Mouse (Mus musculus): ENCODE results near the gene Gm17509.

The Gm17509 gene

DNA sequence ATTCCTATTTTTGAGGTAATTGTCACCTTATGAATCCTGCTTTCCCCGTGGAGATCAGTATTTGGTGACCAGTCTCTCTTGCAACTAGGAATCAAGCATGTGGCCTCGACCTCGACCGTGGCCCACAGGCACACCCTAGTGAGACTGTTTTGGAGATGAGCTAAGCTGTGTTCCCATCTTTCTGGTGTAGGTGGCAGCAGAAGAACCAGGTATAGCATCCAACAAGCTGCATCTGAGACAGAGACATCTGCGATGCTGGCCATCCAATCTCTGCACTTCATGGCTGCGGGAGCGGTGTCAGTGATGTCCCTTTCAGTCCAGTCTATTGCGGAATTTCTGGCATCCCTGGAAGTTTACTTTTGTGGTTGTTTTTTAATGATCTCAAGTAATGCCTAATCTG is 14.8 kb downstream of the Gm17509 start:
- DNase-seq (ENCODE audit: low read depth, low spot score), result no peak

DNA sequence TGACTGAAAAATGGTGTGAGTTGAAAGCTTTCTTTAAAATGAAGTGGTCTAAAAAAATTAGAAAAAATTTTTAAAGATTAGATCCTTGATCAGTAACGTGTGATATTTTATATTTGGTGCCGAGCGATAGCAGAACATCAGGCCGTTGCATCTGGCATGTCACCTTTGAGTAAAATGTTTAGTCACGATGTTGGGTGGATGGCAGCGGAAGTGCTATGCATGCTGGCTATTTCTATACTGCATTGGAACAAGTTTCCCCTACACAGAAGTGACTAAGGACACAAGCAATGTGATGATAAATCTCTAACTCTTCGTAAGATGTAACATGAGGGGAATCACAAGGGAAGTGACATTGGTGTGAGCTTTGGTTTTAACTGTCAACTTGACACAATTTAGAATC is 16.2 kb downstream of the Gm17509 start:
- DNase-seq (ENCODE audit: low read depth, low spot score), result no peak

DNA sequence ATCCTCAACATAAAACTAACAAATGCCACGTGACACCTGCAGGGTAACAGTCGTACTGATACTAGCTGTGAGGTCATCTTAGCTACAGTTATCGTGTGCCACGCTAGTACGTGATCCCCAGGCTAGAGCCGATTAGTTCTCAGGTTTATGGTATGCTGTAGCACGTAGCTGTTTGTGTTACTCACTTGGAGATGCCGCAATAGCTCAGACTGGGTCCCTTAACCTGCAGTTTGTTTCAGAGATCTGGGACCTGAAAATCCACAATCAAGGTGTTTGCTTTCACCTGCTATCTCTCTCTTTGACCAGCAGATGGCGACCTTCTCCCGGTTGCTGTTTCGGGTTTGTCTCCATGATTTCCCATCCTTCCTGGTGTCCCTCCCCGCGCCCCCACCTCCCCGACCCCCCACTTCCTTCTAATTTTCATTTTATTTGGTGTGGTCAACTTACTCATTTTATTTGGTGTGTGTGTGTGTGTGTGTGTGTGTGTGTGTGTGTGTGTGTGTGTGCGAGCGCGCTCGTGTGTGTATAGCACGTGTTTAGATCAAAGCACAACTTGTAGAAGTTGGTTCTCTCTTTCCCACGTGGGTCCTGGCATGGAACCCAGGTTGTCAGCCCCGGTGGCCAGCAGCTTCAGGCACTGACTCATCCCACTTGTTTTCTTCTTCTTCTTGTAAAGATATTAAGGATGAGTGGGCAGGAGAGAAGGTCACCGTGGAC is 18.0 kb downstream of the Gm17509 start:
- DNase-seq (ENCODE audit: low read depth, low spot score), result peak; percentile 58

DNA sequence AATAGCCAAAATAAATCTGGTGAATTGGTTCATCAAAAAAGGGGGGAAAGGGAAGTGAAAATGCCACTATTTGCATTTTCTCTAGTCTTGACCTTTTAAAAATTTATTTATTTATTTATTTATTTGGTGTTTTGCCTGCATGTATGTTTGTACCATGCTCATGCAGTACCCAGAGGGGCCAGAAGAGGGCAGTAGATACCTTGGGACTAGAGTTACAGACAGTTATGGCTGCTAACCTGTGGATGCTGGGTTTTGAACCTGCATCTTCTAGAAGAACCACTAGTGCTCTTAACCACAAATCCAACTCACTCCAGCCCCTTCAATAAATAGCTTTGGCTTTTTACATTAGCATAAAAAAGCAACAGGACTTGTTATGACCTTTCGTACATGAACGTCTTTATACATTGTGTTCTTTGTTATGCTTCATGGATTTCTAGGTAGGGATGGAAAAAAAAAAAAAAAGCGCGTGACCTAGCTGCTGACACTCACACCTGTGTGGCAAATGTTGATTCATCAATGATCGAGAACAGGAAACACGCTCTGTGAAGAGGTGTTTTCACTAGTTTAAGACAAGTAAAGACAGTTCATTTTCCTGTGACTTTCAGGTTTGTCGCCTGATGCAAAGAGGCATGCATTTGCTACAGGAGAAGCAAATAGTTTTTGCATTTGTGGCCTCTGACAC is 22.3 kb downstream of the Gm17509 start:
- DNase-seq (ENCODE audit: low read depth, low spot score), result peak; percentile 81

DNA sequence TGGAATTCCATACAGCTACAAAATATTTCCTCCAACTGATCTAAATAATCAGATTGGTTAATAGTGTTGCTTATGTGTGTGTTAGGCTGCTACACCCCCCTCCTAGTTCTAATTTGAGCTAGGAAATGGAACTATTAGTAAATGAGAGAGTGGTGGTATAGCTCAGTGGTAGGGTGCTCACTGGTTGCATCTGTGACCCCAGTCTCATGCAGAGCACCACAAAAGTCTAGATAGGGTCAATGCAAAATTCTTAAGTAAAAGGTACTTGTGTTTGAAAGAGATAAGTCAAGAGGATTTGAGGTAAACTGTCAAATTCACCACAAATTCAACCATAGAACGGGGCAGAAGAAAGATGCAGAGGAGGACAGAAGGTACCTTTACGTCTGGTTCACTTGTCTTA is 23.2 kb downstream of the Gm17509 start:
- no peak for DNase-seq (ENCODE audit: low read depth, low spot score)

DNA sequence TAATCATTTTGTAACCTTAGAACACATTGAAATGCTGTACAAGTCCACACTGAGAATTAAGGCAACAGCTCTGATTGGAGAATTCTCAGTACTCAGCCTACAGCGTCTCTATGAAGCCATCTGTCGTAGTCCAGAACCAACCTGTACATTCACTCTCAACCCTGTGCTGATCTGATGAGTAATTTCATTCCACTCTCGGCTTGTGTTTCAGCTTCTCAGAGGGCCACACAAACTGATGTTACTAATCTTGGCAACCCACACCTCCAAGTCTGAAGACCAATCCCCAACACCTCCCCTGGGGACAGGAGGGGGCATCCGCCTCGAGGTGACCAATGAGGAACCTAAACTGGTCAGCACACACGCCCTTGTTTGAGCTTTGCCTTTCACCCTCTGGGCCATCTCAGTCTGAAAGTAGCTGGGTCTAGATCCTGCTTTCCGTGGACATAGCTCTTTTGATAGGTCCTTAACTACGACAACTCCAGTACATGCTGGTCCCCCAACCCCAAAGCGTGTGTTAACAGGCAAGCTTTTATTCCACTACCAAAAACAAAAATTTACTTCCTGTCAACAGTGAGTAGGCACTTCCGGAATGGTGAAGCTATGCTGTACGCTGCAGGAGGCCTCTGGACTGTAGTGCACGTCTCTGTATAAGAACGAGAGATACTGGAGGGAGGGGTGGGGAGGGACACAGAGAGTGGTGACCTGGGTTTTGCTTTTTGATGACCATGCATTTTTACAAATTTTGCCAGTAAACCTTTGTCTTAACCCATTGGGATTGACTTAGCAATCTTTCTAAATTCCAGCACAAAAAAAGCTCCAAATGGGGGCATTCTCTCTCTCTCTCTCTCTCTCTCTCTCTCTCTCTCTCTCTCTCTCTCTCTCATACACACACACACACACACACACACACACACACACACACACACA is 25.0 kb downstream of the Gm17509 start:
- no peak for DNase-seq (ENCODE audit: low read depth, low spot score)

DNA sequence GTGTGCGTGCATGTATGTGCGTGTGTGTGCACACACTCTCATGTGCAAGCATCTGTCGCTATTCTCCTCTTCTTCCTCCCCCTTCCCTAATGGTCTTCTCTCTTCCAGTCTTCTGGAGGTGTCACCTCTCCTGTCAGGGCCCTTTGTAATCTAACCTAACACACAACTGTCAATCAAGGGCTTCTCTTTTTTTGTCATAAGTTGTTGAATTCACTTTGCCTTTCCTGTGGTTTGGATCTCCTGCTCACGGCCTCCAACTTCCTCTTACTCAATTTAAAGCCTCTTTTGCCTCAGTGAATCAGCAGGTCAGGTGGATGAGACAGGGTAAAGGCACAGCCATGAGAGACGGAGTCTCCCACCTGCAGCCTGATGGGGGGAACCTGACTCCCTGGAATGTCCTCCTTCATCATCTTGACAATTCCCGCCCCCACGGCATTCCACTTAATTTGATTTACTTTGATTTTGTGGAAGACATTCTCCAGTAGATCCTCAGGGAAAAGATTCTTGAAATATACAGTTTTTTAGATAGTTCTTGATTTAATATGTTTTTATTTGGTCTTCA is 27.4 kb downstream of the Gm17509 start:
- no peak for DNase-seq (ENCODE audit: low read depth, low spot score)

DNA sequence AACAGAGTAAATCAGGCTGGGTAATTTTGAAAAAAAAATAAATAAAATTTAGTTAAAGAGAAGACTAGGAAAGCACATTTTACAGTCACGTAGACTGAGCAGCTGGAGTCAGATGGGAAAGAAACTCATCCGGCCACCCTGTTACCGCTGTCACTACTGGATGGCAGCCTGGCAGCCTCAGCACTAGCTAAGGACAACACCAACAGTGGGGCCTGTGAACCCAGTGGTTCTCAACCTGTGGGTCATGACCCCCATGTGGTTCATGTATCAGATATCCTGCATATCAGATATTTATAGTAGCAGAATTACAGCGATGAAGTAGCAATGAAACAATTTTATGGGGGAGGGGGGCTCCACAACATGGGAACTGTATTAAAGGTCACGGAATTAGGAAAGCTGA is 28.7 kb downstream of the Gm17509 start:
- DNase-seq (ENCODE audit: low read depth, low spot score), result no peak

DNA sequence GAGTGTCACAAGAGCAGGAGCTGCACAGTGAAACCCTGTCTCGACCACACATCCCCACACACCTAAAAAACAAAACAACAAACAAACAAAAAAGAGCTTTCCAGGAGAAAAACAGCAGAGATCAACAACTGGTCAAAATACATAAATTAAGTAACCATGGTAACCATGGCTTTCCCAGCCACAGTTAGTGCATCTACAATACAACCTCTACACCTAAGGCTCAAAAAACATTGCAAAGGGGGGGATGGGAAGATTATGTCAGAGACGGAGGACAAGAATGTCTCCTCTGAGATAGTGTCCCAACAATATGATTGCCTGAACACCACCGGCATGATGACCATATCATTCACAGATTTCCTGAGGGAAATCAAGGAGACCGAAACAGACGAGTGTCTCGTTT is 35.5 kb downstream of the Gm17509 start:
- no peak for DNase-seq (ENCODE audit: low read depth, low spot score)

DNA sequence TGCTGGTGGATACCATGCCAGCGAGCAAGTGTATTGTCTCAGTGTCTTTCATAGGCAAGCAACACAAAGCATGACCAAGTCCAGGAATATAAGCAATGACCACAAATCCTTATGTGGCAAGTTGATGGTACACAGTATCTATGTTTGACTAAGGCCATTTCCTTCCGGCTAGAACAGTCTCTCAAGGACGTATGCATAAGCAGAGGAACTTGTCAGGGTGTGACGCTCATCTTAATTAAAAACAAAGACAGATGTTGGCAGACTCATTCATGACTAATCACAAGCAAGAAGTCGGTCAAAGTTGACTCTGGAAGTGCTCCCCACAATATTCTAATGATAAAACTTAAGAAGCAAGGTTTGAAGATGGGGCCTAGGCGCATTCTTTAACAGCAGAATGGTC is 37.6 kb downstream of the Gm17509 start:
- no peak for DNase-seq (ENCODE audit: low read depth, low spot score)

DNA sequence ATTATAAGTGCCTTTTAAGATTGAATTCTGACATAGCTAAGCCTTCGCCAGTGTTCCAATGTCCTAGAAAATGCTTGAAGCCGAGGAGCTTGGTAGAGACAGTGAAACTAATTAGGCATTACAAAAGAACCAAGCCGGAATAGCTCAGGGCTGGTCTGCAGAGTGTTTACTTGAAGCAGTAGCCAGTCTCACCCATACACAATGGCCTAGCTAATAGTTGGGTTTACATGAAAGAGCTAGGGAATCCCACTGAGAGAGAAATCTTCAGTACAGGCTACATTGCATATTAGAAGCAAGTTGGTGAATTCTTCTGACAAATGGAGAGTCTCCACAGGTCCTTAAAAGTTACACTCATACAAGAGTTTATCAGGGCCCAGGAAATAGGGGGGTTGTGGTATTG is 40.0 kb downstream of the Gm17509 start:
- peak; percentile 79 for DNase-seq (ENCODE audit: low read depth, low spot score)

Data from R1 (cell line).